Mouse (Mus musculus): ENCODE data around the gene Olfr786. TPM values are rescaled to one million over a fixed set of nuclear protein-coding genes. Genes with fewer than 3 reads are reported as not detected.

Olfr786 gene
- polyA plus RNA-seq, 1 experiment from 2014 or later, result not detected

GRCm38 (mm10) chr10:129473723-129474122 lies 46.6 kb downstream of the Olfr786 start:
- DNase-seq (ENCODE audit: low spot score), result no peak
- Histone ChIP-seq H3K4me1 (replicated peaks; ENCODE audit: insufficient read depth, low read length) (no peaks in the 10 kb centered on the region), H3K36me3 (ENCODE audit: insufficient read depth, low read length) (no peaks in the 10 kb centered on the region), H3K27ac (no peak overlapping the region), H3K9me3 (replicated peaks; ENCODE audit: low read length) (no peaks in the 10 kb centered on the region), H3K9ac (ENCODE audit: low read depth, low read length) (no peak overlapping the region), H3K4me2 (ENCODE audit: low read length) (no peak overlapping the region), H3K27me3 (ENCODE audit: insufficient read depth, low read length) (no peaks in the 10 kb centered on the region), H3K4me3 (replicated peaks; ENCODE audit: low read depth, low read length) (no peak overlapping the region)
- no peak for TF ChIP-seq CTCF (IDR thresholded peaks at IDR 0.05; ENCODE audit: low read depth)
- no peak for ATAC-seq (replicated peaks; ENCODE audit: low FRiP score, low read depth)

- H3K4me2 ChIP-seq (ENCODE audit: low read length), result no peak within 1 kb of the TSS
- H3K27me3 ChIP-seq (ENCODE audit: insufficient read depth, low read length), result no peaks in the 10 kb centered on the region
- no peak within 1 kb of the TSS for H3K9ac ChIP-seq (ENCODE audit: low read depth, low read length)
- H3K4me3 ChIP-seq (replicated peaks; ENCODE audit: low read depth, low read length), result no peak within 1 kb of the TSS
- no peaks in the 10 kb centered on the region for H3K4me1 ChIP-seq (replicated peaks; ENCODE audit: insufficient read depth, low read length)
- no peak within 1 kb of the TSS for H3K27ac ChIP-seq
- DNase-seq (ENCODE audit: low spot score), result no peak
- TF ChIP-seq CTCF (IDR thresholded peaks at IDR 0.05; ENCODE audit: low read depth), result no peak
- WGBS, result 58% methylated on average over 2 of the region's 2 CpGs
- no peak for ATAC-seq (replicated peaks; ENCODE audit: low FRiP score, low read depth)
- no peaks in the 10 kb centered on the region for H3K36me3 ChIP-seq (ENCODE audit: insufficient read depth, low read length)
- H3K9me3 ChIP-seq (replicated peaks; ENCODE audit: low read length), result no peaks in the 10 kb centered on the region
Measured at GRCm38 (mm10) chr10:129484452-129484851, 57.3 kb downstream of the Olfr786 start, which contains the start of gene Olfr789. TSS of gene Olfr789 (plus strand) at chr10:129484752.

Other genes starting within 250 kb of the Olfr786 start
- gene Olfr772, start 249.4 kb upstream of the Olfr786 start, polyA plus RNA-seq (2015; fragmentation: Nextera tagmentation; extraction: Ambion mirVana), result not detected in 2 replicates
- gene Olfr773, start 239.9 kb upstream of the Olfr786 start, polyA plus RNA-seq (2015; fragmentation: Nextera tagmentation; extraction: Ambion mirVana), result not detected in 2 replicates
- not detected in 2 replicates for gene Olfr774, start 191.1 kb upstream of the Olfr786 start, polyA plus RNA-seq (2015; fragmentation: Nextera tagmentation; extraction: Ambion mirVana)
- not detected in 2 replicates for gene Olfr775, start 178.9 kb upstream of the Olfr786 start, polyA plus RNA-seq (2015; fragmentation: Nextera tagmentation; extraction: Ambion mirVana)
- gene Olfr776, start 168.2 kb upstream of the Olfr786 start, polyA plus RNA-seq (2015; fragmentation: Nextera tagmentation; extraction: Ambion mirVana), result not detected in 2 replicates
- gene Olfr777, start 155.8 kb upstream of the Olfr786 start, polyA plus RNA-seq (2015; fragmentation: Nextera tagmentation; extraction: Ambion mirVana), result not detected in 2 replicates
- not detected in 2 replicates for gene Olfr780, start 109.2 kb upstream of the Olfr786 start, polyA plus RNA-seq (2015; fragmentation: Nextera tagmentation; extraction: Ambion mirVana)
- gene Olfr781, start 98.5 kb upstream of the Olfr786 start, polyA plus RNA-seq (2015; fragmentation: Nextera tagmentation; extraction: Ambion mirVana), result not detected in 2 replicates
- not detected in 2 replicates for gene Olfr782, start 78.5 kb upstream of the Olfr786 start, polyA plus RNA-seq (2015; fragmentation: Nextera tagmentation; extraction: Ambion mirVana)
- not detected in 2 replicates for gene Olfr784, start 43.2 kb upstream of the Olfr786 start, polyA plus RNA-seq (2015; fragmentation: Nextera tagmentation; extraction: Ambion mirVana)
- not detected in 2 replicates for gene Olfr785, start 21.9 kb upstream of the Olfr786 start, polyA plus RNA-seq (2015; fragmentation: Nextera tagmentation; extraction: Ambion mirVana)
- not detected in 2 replicates for gene Olfr787, start 34.6 kb downstream of the Olfr786 start, polyA plus RNA-seq (2015; fragmentation: Nextera tagmentation; extraction: Ambion mirVana)
- not detected in 2 replicates for gene Olfr788, start 43.7 kb downstream of the Olfr786 start, polyA plus RNA-seq (2015; fragmentation: Nextera tagmentation; extraction: Ambion mirVana)
- gene Olfr789, start 57.4 kb downstream of the Olfr786 start, polyA plus RNA-seq (2015; fragmentation: Nextera tagmentation; extraction: Ambion mirVana), result not detected in 2 replicates
- gene Olfr790, start 71.2 kb downstream of the Olfr786 start, polyA plus RNA-seq (2015; fragmentation: Nextera tagmentation; extraction: Ambion mirVana), result not detected in 2 replicates
- not detected in 2 replicates for gene Olfr791, start 94.5 kb downstream of the Olfr786 start, polyA plus RNA-seq (2015; fragmentation: Nextera tagmentation; extraction: Ambion mirVana)
- not detected in 2 replicates for gene Olfr792, start 111.9 kb downstream of the Olfr786 start, polyA plus RNA-seq (2015; fragmentation: Nextera tagmentation; extraction: Ambion mirVana)
- not detected in 2 replicates for gene Olfr794, start 140.3 kb downstream of the Olfr786 start, polyA plus RNA-seq (2015; fragmentation: Nextera tagmentation; extraction: Ambion mirVana)
- gene Olfr796, start 185.3 kb downstream of the Olfr786 start, polyA plus RNA-seq (2015; fragmentation: Nextera tagmentation; extraction: Ambion mirVana), result not detected in 2 replicates
- gene Olfr798, start 200.6 kb downstream of the Olfr786 start, polyA plus RNA-seq (2015; fragmentation: Nextera tagmentation; extraction: Ambion mirVana), result not detected in 2 replicates
- not detected in 2 replicates for gene Olfr799, start 210.2 kb downstream of the Olfr786 start, polyA plus RNA-seq (2015; fragmentation: Nextera tagmentation; extraction: Ambion mirVana)
- gene Olfr800, start 230.4 kb downstream of the Olfr786 start, polyA plus RNA-seq (2015; fragmentation: Nextera tagmentation; extraction: Ambion mirVana), result not detected in 2 replicates
- not detected in 2 replicates for gene Olfr801, start 246.6 kb downstream of the Olfr786 start, polyA plus RNA-seq (2015; fragmentation: Nextera tagmentation; extraction: Ambion mirVana)